Mouse (Mus musculus) CH12.LX (cell line): ENCODE results near the gene Cwc22. TPM values are rescaled to one million over a fixed set of nuclear protein-coding genes. Genes with fewer than 3 reads are reported as not detected.

Experiments
- DNase-seq: peaks from one replicate; pipeline ENCODE4 v3.0.0-alpha.2; 2013; ENCODE audit errors: extremely low read depth
- H3K27ac ChIP-seq: 2 replicates; pipeline ENCODE4 v1.5.1; 2012; ENCODE audit warnings: low read depth, mild to moderate bottlenecking, control low read depth, moderate library complexity; ENCODE audit not compliant: insufficient read depth
- H3K27me3 ChIP-seq: replicated peaks from 2 replicates; pipeline ENCODE3; 2012; ENCODE audit warnings: inconsistent platforms
- H3K36me3 ChIP-seq, 2 experiments: replicated peaks in 1 of 2; 2 replicates each; pipeline versions ENCODE3 to v1.6.1; 2012; ENCODE audit warnings: inconsistent platforms in 1 of 2, low read length in 1 of 2, mild to moderate bottlenecking in 1 of 2, mixed read lengths in 1 of 2, moderate library complexity in 1 of 2; ENCODE audit not compliant: control insufficient read depth in 1 of 2, insufficient read depth in 1 of 2
- H3K4me1 ChIP-seq, 2 experiments: 2 replicates each; pipeline ENCODE4 v1.6.1; 2012; ENCODE audit warnings: inconsistent platforms in 1 of 2, moderate library complexity in 1 of 2; ENCODE audit not compliant: insufficient read depth in 2 of 2, control insufficient read depth in 1 of 2
- H3K4me2 ChIP-seq: 2 replicates; pipeline ENCODE4 v1.6.1; 2012; ENCODE audit warnings: low read depth, mild to moderate bottlenecking, control low read depth; ENCODE audit not compliant: poor library complexity, insufficient read depth, severe bottlenecking
- H3K4me3 ChIP-seq, 3 experiments: fragments of 150-350 bp in 1 of 3; sonication (generic) in 1 of 3; replicated peaks in 1 of 3; 2 replicates each; pipeline versions ENCODE3 to v1.5.1; 2011 to 2012; ENCODE audit warnings: low read depth in 2 of 3, low read length in 2 of 3, mild to moderate bottlenecking in 2 of 3, moderate library complexity in 2 of 3, control low read depth in 1 of 3, improper control_type of control experiment in 1 of 3, inconsistent platforms in 1 of 3, mixed read lengths in 1 of 3; ENCODE audit not compliant: poor library complexity in 1 of 3
- H3K79me2 ChIP-seq: replicated peaks from 2 replicates; pipeline ENCODE4 v1.6.1; 2012; ENCODE audit warnings: mild to moderate bottlenecking, moderate library complexity; ENCODE audit not compliant: control insufficient read depth, poor library complexity, insufficient read depth, severe bottlenecking; ENCODE audit errors: extremely low read depth
- H3K9ac ChIP-seq: 2 replicates; pipeline ENCODE4 v1.6.1; 2012; ENCODE audit warnings: low read depth, mild to moderate bottlenecking, control low read depth, moderate library complexity; ENCODE audit not compliant: insufficient read depth
- H3K9me3 ChIP-seq: replicated peaks from 2 replicates; pipeline ENCODE3; 2012; ENCODE audit warnings: low read length, inconsistent platforms, mixed read lengths
- BHLHE40 ChIP-seq: IDR thresholded peaks from 2 replicates; pipeline ENCODE4 v1.6.1; 2011; ENCODE audit warnings: mild to moderate bottlenecking, low read depth, low read length, improper control_type of control experiment
- CHD2 ChIP-seq: IDR thresholded peaks from 2 replicates; pipeline ENCODE4 v1.6.1; 2011; ENCODE audit warnings: low read length, improper control_type of control experiment
- E2F4 ChIP-seq: IDR thresholded peaks from 2 replicates; pipeline ENCODE4 v1.6.1; 2011; ENCODE audit warnings: low read depth, low read length, improper control_type of control experiment; ENCODE audit not compliant: insufficient replicate concordance
- ELF1 ChIP-seq: IDR thresholded peaks from 2 replicates; pipeline ENCODE4 v1.6.1; 2014; ENCODE audit warnings: low read depth, mild to moderate bottlenecking, inconsistent platforms, low read length, improper control_type of control experiment
- IRF4 ChIP-seq: IDR thresholded peaks from 2 replicates; pipeline ENCODE4 v1.6.1; 2014; ENCODE audit warnings: low read depth, mild to moderate bottlenecking, inconsistent platforms, low read length, improper control_type of control experiment
- MAFK ChIP-seq: IDR thresholded peaks from 2 replicates; pipeline ENCODE4 v1.6.1; 2011; ENCODE audit warnings: low read length, improper control_type of control experiment; ENCODE audit not compliant: insufficient replicate concordance
- MAX ChIP-seq: IDR thresholded peaks from 2 replicates; pipeline ENCODE4 v1.6.1; 2011; ENCODE audit warnings: low read length, improper control_type of control experiment
- MAZ ChIP-seq: IDR thresholded peaks from 2 replicates; pipeline ENCODE4 v1.6.1; 2012; ENCODE audit warnings: low read depth, mild to moderate bottlenecking, inconsistent platforms, low read length, improper control_type of control experiment, moderate library complexity
- MXI1 ChIP-seq: IDR thresholded peaks from 2 replicates; pipeline ENCODE4 v1.6.1; 2011; ENCODE audit warnings: mild to moderate bottlenecking, low read depth, low read length, improper control_type of control experiment
- NELFE ChIP-seq: IDR thresholded peaks from 2 replicates; pipeline ENCODE4 v1.6.1; 2011; ENCODE audit warnings: low read depth, low read length, improper control_type of control experiment
- POLR2A ChIP-seq: IDR thresholded peaks from 2 replicates; pipeline ENCODE4 v1.6.1; 2011; ENCODE audit warnings: low read depth, mild to moderate bottlenecking, improper control_type of control experiment, low read length
- RAD21 ChIP-seq: IDR thresholded peaks from 2 replicates; pipeline ENCODE4 v1.6.1; 2011; ENCODE audit warnings: low read depth, mild to moderate bottlenecking, low read length, improper control_type of control experiment, moderate library complexity
- SMC3 ChIP-seq: IDR thresholded peaks from 2 replicates; pipeline ENCODE4 v1.6.1; 2011; ENCODE audit warnings: low read depth, low read length, improper control_type of control experiment
- TCF12 ChIP-seq: IDR thresholded peaks from 2 replicates; pipeline ENCODE4 v1.6.1; 2014; ENCODE audit warnings: low read depth, mild to moderate bottlenecking, inconsistent platforms, low read length, improper control_type of control experiment
- UBTF ChIP-seq: IDR thresholded peaks from 2 replicates; pipeline ENCODE4 v1.6.1; 2012; ENCODE audit warnings: low read depth, mild to moderate bottlenecking, inconsistent platforms, low read length, improper control_type of control experiment, moderate library complexity
- USF2 ChIP-seq: conservative IDR thresholded peaks from 2 replicates; pipeline ENCODE4 v1.6.1; 2011; ENCODE audit warnings: low read depth, low read length, improper control_type of control experiment
- ZC3H11A ChIP-seq: IDR thresholded peaks from 2 replicates; pipeline ENCODE4 v1.6.1; 2012; ENCODE audit warnings: low read depth, mild to moderate bottlenecking, inconsistent platforms, low read length, improper control_type of control experiment
- ZKSCAN1 ChIP-seq: IDR thresholded peaks from 2 replicates; pipeline ENCODE4 v1.6.1; 2012; ENCODE audit warnings: low read depth, inconsistent platforms, low read length, improper control_type of control experiment, borderline replicate concordance
- ZMIZ1 ChIP-seq: IDR thresholded peaks from 2 replicates; pipeline ENCODE4 v1.6.1; 2012; ENCODE audit warnings: low read depth, mild to moderate bottlenecking, inconsistent platforms, low read length, improper control_type of control experiment
- ZNF384 ChIP-seq: IDR thresholded peaks from 2 replicates; pipeline ENCODE4 v1.6.1; 2012; ENCODE audit warnings: low read depth, low read length, improper control_type of control experiment, inconsistent platforms
- dilution Hi-C: fragments of 300-500 bp; cut with MboI; formaldehyde crosslinking; loops from 2 replicates; pipeline ENCODE4 v1.14.3; 2020; ENCODE audit warnings: low sequenced_read_pairs; ENCODE audit not compliant: extremely low pct_unique_long_range_greater_than_20kb, extremely low pct_ligation_motif_present
- in situ Hi-C: fragments of 300-500 bp; cut with MboI; formaldehyde crosslinking; loops from 3 replicates; pipeline ENCODE4 v1.14.3; 2019; ENCODE audit warnings: low sequenced_read_pairs, low pct_ligation_motif_present, low pct_unique_long_range_greater_than_20kb, mixed read lengths
- polyA plus RNA-seq: library from polyadenylated mRNA; unstranded; fragments of >175 nt; gene quantifications from 2 replicates; pipeline ENCODE4 v1.2.1, GENCODE M21; 2012; ENCODE audit warnings: low read depth; ENCODE audit not compliant: insufficient read length
- total RNA-seq, 2 experiments: library from RNA; depleted of rRNA; stranded (reverse); fragments of 300-350 nt in 1 of 2; fragments of >200 nt in 1 of 2; gene quantifications; 2 replicates each; pipeline ENCODE4 v1.2.3; 2012 to 2014

Cwc22 gene
- total and polyA plus RNA-seq, 3 experiments = 51.3 to 74.5 (median 53.2) TPM

- no peak for DNase-seq
- dilution Hi-C loops (no loop called here), in situ Hi-C loops (no loop called here)
- H3K4me3 ChIP-seq = no peak overlapping the region
- H3K79me2 ChIP-seq = no peaks in the 10 kb centered on the region
- H3K27me3 ChIP-seq = no peaks in the 10 kb centered on the region
- H3K4me1 ChIP-seq = no peaks in the 10 kb centered on the region
- TF ChIP-seq POLR2A (no peak), E2F4 (no peak), UBTF (no peak), ZMIZ1 (no peak)
- no peaks in the 10 kb centered on the region for H3K36me3 ChIP-seq
- no peak overlapping the region for H3K9ac ChIP-seq
- H3K9me3 ChIP-seq = no peaks in the 10 kb centered on the region
- no peak overlapping the region for H3K27ac ChIP-seq
- H3K4me2 ChIP-seq = no peak overlapping the region
These were observed 43.2 kb upstream of the Cwc22 start for GRCm38 (mm10) chr2:77989390-77989789.

DNA sequence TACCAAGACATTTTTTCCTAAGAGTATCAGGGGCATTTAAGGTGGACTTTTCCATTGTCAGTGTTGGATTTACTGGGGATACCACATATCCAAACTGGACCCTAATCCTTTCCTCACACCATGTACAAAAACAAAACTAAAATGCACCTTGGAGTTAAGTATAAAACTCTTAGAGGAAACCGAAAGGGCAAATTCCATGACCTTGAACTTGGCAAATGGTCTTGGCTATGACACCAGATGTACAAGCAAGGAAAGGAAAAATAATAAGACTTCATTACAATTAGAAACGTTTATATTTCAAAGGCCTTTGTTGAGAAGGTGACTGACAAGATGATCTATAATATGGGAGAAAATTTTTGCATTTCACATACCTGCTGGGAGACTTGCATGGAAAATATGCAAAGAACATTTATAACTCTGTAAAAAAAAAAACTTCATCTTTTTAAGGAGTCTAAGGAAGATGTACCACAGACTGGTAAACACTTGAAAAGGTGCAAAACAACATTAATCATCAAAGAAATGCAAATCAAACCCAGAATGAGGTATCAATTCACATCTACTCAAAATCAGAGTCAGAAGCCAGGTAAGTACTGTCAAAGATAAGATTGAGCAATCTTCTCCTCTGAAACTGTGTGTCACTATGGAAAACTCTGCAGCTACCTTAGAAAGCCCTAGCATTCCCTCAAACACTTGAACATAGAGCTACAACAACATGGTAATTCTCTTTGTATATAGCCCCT, 40.0 kb upstream of the Cwc22 start:
- no peak for TF ChIP-seq RAD21
- no peak for TF ChIP-seq BHLHE40
- TF ChIP-seq ELF1 = no peak
- no peak for TF ChIP-seq MXI1
- no peak for TF ChIP-seq NELFE
- TF ChIP-seq ZNF384 = no peak
- no peak for TF ChIP-seq ZKSCAN1
- TF ChIP-seq SMC3 = no peak
- TF ChIP-seq IRF4 = no peak
- no peak for TF ChIP-seq MAFK
- no peak for TF ChIP-seq TCF12
- no peak for TF ChIP-seq ZC3H11A
- TF ChIP-seq USF2 = no peak
- TF ChIP-seq CHD2 = no peak
- no peak for TF ChIP-seq MAX
- no peak for TF ChIP-seq MAZ
- no peaks in the 10 kb centered on the region for H3K9me3 ChIP-seq
- in situ Hi-C loops (no loop called here), dilution Hi-C loops (no loop called here)
- H3K27me3 ChIP-seq = no peaks in the 10 kb centered on the region
- H3K27ac ChIP-seq = no peak overlapping the region
- DNase-seq = no peak
- no peaks in the 10 kb centered on the region for H3K4me1 ChIP-seq
- no peak overlapping the region for H3K4me2 ChIP-seq
- H3K9ac ChIP-seq = no peak overlapping the region
- H3K36me3 ChIP-seq = no peaks in the 10 kb centered on the region
- no peak overlapping the region for H3K4me3 ChIP-seq
- H3K79me2 ChIP-seq = no peaks in the 10 kb centered on the region
